8 mouse cellular contexts compared by ENCODE assay signal in genomic region chr4:82504284-82505120, GRCm38 (mm10).
DNase-seq lines count a peak whose midpoint lies in the region; ATAC-seq and TF ChIP-seq lines count a peak whose summit lies in the region.

No protein-coding gene starts in this region.

- under 1% methylated on average over 61 of the region's 62 CpGs for WGBS in forebrain, embryonic 12.5 days
- WGBS in hindbrain, embryonic 12.5 days, result under 1% methylated on average over 56 of the region's 62 CpGs
- WGBS in limb, embryonic 14.5 days, result 2% methylated on average over 56 of the region's 62 CpGs
- WGBS in neural tube, embryonic 15.5 days, result under 1% methylated on average over 61 of the region's 62 CpGs

- no peak for TF ChIP-seq POLR2A in limb, embryonic 14.5 days (IDR thresholded peaks at IDR 0.05; ENCODE audit: borderline replicate concordance, extremely low read depth, insufficient read depth, insufficient read length)

- H3K4me1 ChIP-seq in forebrain, embryonic 12.5 days, result peaks cover 44% of the 10 kb centered on the region
- H3K4me1 ChIP-seq in hindbrain, embryonic 12.5 days, result peaks cover 32% of the 10 kb centered on the region
- peaks cover 37% of the 10 kb centered on the region for H3K4me1 ChIP-seq in limb, embryonic 14.5 days (ENCODE audit: control insufficient read depth, insufficient read depth, low read length)
- H3K4me1 ChIP-seq in neural tube, embryonic 15.5 days, result peaks cover 26% of the 10 kb centered on the region; the same call in 1 of the 2 replicates

- peak in 1 of 2 experiments; percentile 52 for DNase-seq in left cerebral cortex, adult 2 months (ENCODE audit: extremely low spot score in 1 of 2, low spot score in 2 of 2)
- no peak for DNase-seq in left cerebral cortex, adult 18-20 months (ENCODE audit: low spot score in 2 of 2)
- DNase-seq in adrenal gland, postnatal 10 days, result peak; percentile 63
- DNase-seq in limb, embryonic 14.5 days (ENCODE audit: low spot score), result peak; percentile 39

- H3K9me3 ChIP-seq in forebrain, embryonic 12.5 days, result no peaks in the 10 kb centered on the region
- H3K9me3 ChIP-seq in hindbrain, embryonic 12.5 days (replicated peaks), result no peaks in the 10 kb centered on the region
- no peaks in the 10 kb centered on the region for H3K9me3 ChIP-seq in limb, embryonic 14.5 days (ENCODE audit: control insufficient read depth, low read length)
- no peaks in the 10 kb centered on the region for H3K9me3 ChIP-seq in neural tube, embryonic 15.5 days (replicated peaks)

- H3K36me3 ChIP-seq in forebrain, embryonic 12.5 days (replicated peaks), result no peaks in the 10 kb centered on the region
- H3K36me3 ChIP-seq in hindbrain, embryonic 12.5 days, result no peaks in the 10 kb centered on the region
- H3K36me3 ChIP-seq in limb, embryonic 14.5 days (ENCODE audit: control insufficient read depth, insufficient read depth, low read length), result 0 out of 2 replicates have a peak, but pooled peaks cover 3% of the 10 kb centered on the region
- H3K36me3 ChIP-seq in neural tube, embryonic 15.5 days, result no peaks in the 10 kb centered on the region

- H3K4me2 ChIP-seq in forebrain, embryonic 12.5 days, result peak overlapping the region; percentile 95
- peak overlapping the region; percentile 95 for H3K4me2 ChIP-seq in hindbrain, embryonic 12.5 days (replicated peaks)
- peak overlapping the region; percentile 89 for H3K4me2 ChIP-seq in limb, embryonic 14.5 days (replicated peaks; ENCODE audit: low read depth, low read length, severe bottlenecking)
- H3K4me2 ChIP-seq in neural tube, embryonic 15.5 days, result peak overlapping the region; percentile 93

- H3K9ac ChIP-seq in forebrain, embryonic 12.5 days, result peak overlapping the region; percentile 97
- peak overlapping the region; percentile 96 for H3K9ac ChIP-seq in hindbrain, embryonic 12.5 days
- H3K9ac ChIP-seq in limb, embryonic 14.5 days (ENCODE audit: low read depth, low read length, severe bottlenecking), result peak overlapping the region; percentile 100
- H3K9ac ChIP-seq in neural tube, embryonic 15.5 days (replicated peaks), result peak overlapping the region; percentile 91

- no peak for ATAC-seq in forebrain, embryonic 12.5 days (ENCODE audit: low FRiP score)
- no peak for ATAC-seq in hindbrain, embryonic 12.5 days (ENCODE audit: low FRiP score)
- ATAC-seq in limb, embryonic 14.5 days (ENCODE audit: low FRiP score, low read depth), result no peak
- no peak for ATAC-seq in neural tube, embryonic 15.5 days (ENCODE audit: low FRiP score)
- no peak for ATAC-seq in inflammation-experienced regulatory T-cells, adult 6 months

- no peak for TF ChIP-seq CTCF in left cerebral cortex, adult 2 months (IDR thresholded peaks at IDR 0.05)

- H3K27ac ChIP-seq in left cerebral cortex, adult 2 months, result peak overlapping the region; percentile 98
- H3K27ac ChIP-seq in forebrain, embryonic 12.5 days, result peak overlapping the region; percentile 100
- H3K27ac ChIP-seq in hindbrain, embryonic 12.5 days, result peak overlapping the region; percentile 99
- peak overlapping the region; percentile 100 for H3K27ac ChIP-seq in limb, embryonic 14.5 days (replicated peaks; ENCODE audit: low read depth, low read length)
- peak overlapping the region; percentile 98 for H3K27ac ChIP-seq in neural tube, embryonic 15.5 days (replicated peaks)

- H3K4me3 ChIP-seq in left cerebral cortex, adult 2 months, result peak overlapping the region; percentile 93
- H3K4me3 ChIP-seq in forebrain, embryonic 12.5 days (replicated peaks), result peak overlapping the region; percentile 95
- peak overlapping the region; percentile 73 for H3K4me3 ChIP-seq in hindbrain, embryonic 12.5 days
- peak overlapping the region; percentile 99 for H3K4me3 ChIP-seq in limb, embryonic 14.5 days (replicated peaks; ENCODE audit: low read length)
- peak overlapping the region; percentile 73 for H3K4me3 ChIP-seq in neural tube, embryonic 15.5 days (replicated peaks)

- intact Hi-C loops in left cerebral cortex, adult 2 months (cut with DNase I), result loop anchor here (2.0 to 10.0 kb wide), 5 partner anchors 34 to 940 kb away; no protein-coding TSS in a partner anchor

- H3K27me3 ChIP-seq in forebrain, embryonic 12.5 days, result no peaks in the 10 kb centered on the region
- no peaks in the 10 kb centered on the region for H3K27me3 ChIP-seq in hindbrain, embryonic 12.5 days
- H3K27me3 ChIP-seq in limb, embryonic 14.5 days (ENCODE audit: control insufficient read depth, insufficient read depth, low read length), result no peaks in the 10 kb centered on the region
- H3K27me3 ChIP-seq in neural tube, embryonic 15.5 days (replicated peaks), result no peaks in the 10 kb centered on the region

Comparison
In these comparisons a context has a peak if more than half of its experiments do, and no peak if none do; other contexts are left out.
1. DNase-seq: peak in adrenal gland, postnatal 10 days (single experiment) and limb, embryonic 14.5 days (single experiment); none in left cerebral cortex, adult 18-20 months (0 of 2).
2. Peak in every context shown above with its lines, with median percentiles within 50 percentile points of each other: H3K27ac ChIP-seq, H3K4me3 ChIP-seq, H3K4me2 ChIP-seq and H3K9ac ChIP-seq.